Mouse (Mus musculus): ENCODE results near the gene Aars2. TPM values are rescaled to one million over a fixed set of nuclear protein-coding genes. Genes with fewer than 3 reads are reported as not detected.

The Aars2 gene
- polyA plus RNA-seq, 1 experiment from 2014 or later: 35.7 TPM

DNA sequence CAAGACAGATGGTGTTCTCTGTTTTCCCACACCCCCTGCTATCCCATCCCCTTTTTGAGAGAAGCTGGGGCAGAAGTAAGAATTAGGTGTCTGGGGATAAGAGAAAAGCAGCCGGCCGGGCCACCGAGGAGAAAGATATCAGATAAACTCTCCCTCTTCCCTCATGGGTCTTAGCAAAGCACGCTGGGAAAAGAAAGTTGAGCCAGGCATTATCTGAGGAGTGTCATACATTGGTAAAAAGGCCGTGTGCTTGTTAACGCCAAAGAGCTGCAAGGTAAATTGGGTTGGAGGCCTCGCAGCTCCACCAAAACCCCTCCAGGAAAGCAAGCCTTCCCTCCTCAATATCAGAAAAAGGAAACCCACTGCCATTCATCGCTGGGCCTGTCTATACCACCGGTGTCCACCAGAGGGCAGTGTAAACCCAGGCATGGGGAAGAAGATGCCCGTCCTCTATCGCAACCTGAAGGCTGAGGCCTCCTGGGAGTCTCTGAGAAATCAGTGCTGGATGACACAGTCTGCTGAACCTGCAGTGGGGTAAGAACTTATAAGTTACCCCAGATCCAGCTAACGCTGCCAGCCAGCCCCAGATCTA, 28.3 kb upstream of the Aars2 start:
- WGBS: 21% methylated on average over 12 of the region's 12 CpGs
- no peaks in the 10 kb centered on the region for H3K36me3 ChIP-seq
- H3K4me3 ChIP-seq: no peak overlapping the region
- peak; percentile 85 for DNase-seq (ENCODE audit: low spot score)
- peaks cover 52% of the 10 kb centered on the region for H3K27me3 ChIP-seq (ENCODE audit: low read depth, poor library complexity, severe bottlenecking)
- peaks cover 13% of the 10 kb centered on the region; the same call in 1 of the 2 replicates for H3K9me3 ChIP-seq (replicated peaks)
- H3K4me1 ChIP-seq: peaks cover 20% of the 10 kb centered on the region
- H3K27ac ChIP-seq (replicated peaks): no peak overlapping the region

GRCm38 (mm10) chr17:45480429-45480828, 26.2 kb upstream of the Aars2 start:
- peaks cover 31% of the 10 kb centered on the region for H3K27me3 ChIP-seq (ENCODE audit: low read depth, poor library complexity, severe bottlenecking)
- H3K4me3 ChIP-seq: no peak overlapping the region
- DNase-seq (ENCODE audit: low spot score): no peak
- H3K36me3 ChIP-seq: no peaks in the 10 kb centered on the region
- 0 out of 2 replicates have a peak, but pooled peaks cover 10% of the 10 kb centered on the region for H3K4me1 ChIP-seq
- 38% methylated on average over 2 of the region's 2 CpGs for WGBS
- H3K27ac ChIP-seq (replicated peaks): no peak overlapping the region
- H3K9me3 ChIP-seq (replicated peaks): peaks cover 13% of the 10 kb centered on the region; the same call in 1 of the 2 replicates

DNA sequence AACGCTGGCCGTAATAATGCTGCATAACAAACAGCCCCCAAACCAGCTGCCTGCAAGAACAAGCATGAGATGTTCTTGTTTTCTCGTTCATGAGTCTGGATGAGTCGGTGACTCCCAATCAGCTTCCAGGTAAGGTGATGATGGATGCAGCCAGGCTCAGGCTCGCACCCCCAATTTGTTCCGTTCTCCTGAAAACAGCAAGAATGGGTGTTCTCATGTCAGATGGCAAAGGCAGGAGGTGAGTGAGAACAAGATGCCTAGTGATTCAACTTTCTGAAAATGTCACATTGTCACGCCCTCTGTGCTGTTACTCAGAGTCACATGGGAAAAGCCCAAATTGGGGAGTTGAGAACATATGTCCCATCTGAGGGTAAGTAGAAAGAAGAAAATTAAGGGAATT, 21.1 kb upstream of the Aars2 start:
- Histone ChIP-seq H3K27ac (replicated peaks) (no peak overlapping the region), H3K27me3 (ENCODE audit: low read depth, poor library complexity, severe bottlenecking) (no peaks in the 10 kb centered on the region), H3K4me3 (no peak overlapping the region), H3K36me3 (no peaks in the 10 kb centered on the region), H3K4me1 (peaks cover 3% of the 10 kb centered on the region; the same call in 1 of the 2 replicates), H3K9me3 (replicated peaks) (peaks cover 13% of the 10 kb centered on the region; the same call in 1 of the 2 replicates)
- 89% methylated on average over 7 of the region's 7 CpGs for WGBS
- DNase-seq (ENCODE audit: low spot score): no peak

- DNase-seq (ENCODE audit: low spot score): no peak
- WGBS: 20% methylated on average over 5 of the region's 5 CpGs
These were observed 19.4 kb upstream of the Aars2 start for GRCm38 (mm10) chr17:45487216-45487615.

GRCm38 (mm10) chr17:45488321-45489254, 18.1 kb upstream of the Aars2 start:
- no peak overlapping the region for H3K4me3 ChIP-seq
- H3K4me1 ChIP-seq: peaks cover 5% of the 10 kb centered on the region; the same call in 1 of the 2 replicates
- WGBS: 88% methylated on average over 23 of the region's 23 CpGs
- H3K27me3 ChIP-seq (ENCODE audit: low read depth, poor library complexity, severe bottlenecking): no peaks in the 10 kb centered on the region
- no peak overlapping the region for H3K27ac ChIP-seq (replicated peaks)
- no peaks in the 10 kb centered on the region for H3K36me3 ChIP-seq
- no peaks in the 10 kb centered on the region for H3K9me3 ChIP-seq (replicated peaks)
- no peak for DNase-seq (ENCODE audit: low spot score)

More at GRCm38 (mm10) chr17:45487216-45487615, 19.4 kb upstream of the Aars2 start:
- no peaks in the 10 kb centered on the region for H3K27me3 ChIP-seq (ENCODE audit: low read depth, poor library complexity, severe bottlenecking)
- peaks cover 5% of the 10 kb centered on the region; the same call in 1 of the 2 replicates for H3K4me1 ChIP-seq
- H3K4me3 ChIP-seq: no peak overlapping the region
- H3K36me3 ChIP-seq: no peaks in the 10 kb centered on the region
- no peak overlapping the region for H3K27ac ChIP-seq (replicated peaks)
- no peaks in the 10 kb centered on the region for H3K9me3 ChIP-seq (replicated peaks)

GRCm38 (mm10) chr17:45489736-45490135, 16.9 kb upstream of the Aars2 start:
- WGBS: 85% methylated on average over 6 of the region's 6 CpGs

GRCm38 (mm10) chr17:45490532-45491154, 16.0 kb upstream of the Aars2 start:
- H3K27me3 ChIP-seq (ENCODE audit: low read depth, poor library complexity, severe bottlenecking): no peaks in the 10 kb centered on the region
- H3K4me1 ChIP-seq: peaks cover 5% of the 10 kb centered on the region
- H3K36me3 ChIP-seq: no peaks in the 10 kb centered on the region
- WGBS: 85% methylated on average over 13 of the region's 13 CpGs
- H3K9me3 ChIP-seq (replicated peaks): no peaks in the 10 kb centered on the region
- H3K27ac ChIP-seq (replicated peaks): no peak overlapping the region
- DNase-seq (ENCODE audit: low spot score): no peak
- H3K4me3 ChIP-seq: no peak overlapping the region

More at GRCm38 (mm10) chr17:45489736-45490135, 16.9 kb upstream of the Aars2 start:
- H3K36me3 ChIP-seq: no peaks in the 10 kb centered on the region
- DNase-seq (ENCODE audit: low spot score): no peak
- peaks cover 5% of the 10 kb centered on the region; the same call in 1 of the 2 replicates for H3K4me1 ChIP-seq
- H3K4me3 ChIP-seq: no peak overlapping the region
- no peaks in the 10 kb centered on the region for H3K9me3 ChIP-seq (replicated peaks)
- H3K27me3 ChIP-seq (ENCODE audit: low read depth, poor library complexity, severe bottlenecking): no peaks in the 10 kb centered on the region
- H3K27ac ChIP-seq (replicated peaks): no peak overlapping the region

GRCm38 (mm10) chr17:45495398-45495797, 11.2 kb upstream of the Aars2 start:
- Histone ChIP-seq H3K4me3 (no peak overlapping the region), H3K27ac (replicated peaks) (no peak overlapping the region), H3K27me3 (ENCODE audit: low read depth, poor library complexity, severe bottlenecking) (no peaks in the 10 kb centered on the region), H3K36me3 (no peaks in the 10 kb centered on the region), H3K4me1 (peaks cover 2% of the 10 kb centered on the region; the same call in 1 of the 2 replicates), H3K9me3 (replicated peaks) (no peaks in the 10 kb centered on the region)
- DNase-seq (ENCODE audit: low spot score): no peak
- WGBS: 87% methylated on average over 11 of the region's 11 CpGs

DNA sequence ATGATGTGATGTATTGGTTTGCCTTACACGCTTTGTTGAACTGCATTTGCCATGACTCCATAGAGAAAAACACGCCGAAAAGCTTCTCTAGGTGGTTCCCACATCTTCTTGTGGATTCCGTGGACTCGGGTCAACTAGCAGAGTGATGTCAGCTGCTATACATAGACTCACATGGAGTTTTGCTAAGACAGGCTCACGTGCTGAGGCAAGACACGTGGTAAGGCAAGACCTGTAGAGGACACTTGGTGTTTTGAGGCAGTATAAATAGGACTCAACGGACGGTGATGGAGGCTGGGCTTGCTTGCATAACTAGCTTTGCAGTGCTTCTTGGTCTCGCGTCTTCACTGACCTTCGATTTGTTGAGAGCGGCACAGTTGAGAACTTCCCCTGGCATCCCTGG, 8.2 kb upstream of the Aars2 start:
- DNase-seq (ENCODE audit: low spot score): no peak

GRCm38 (mm10) chr17:45499516-45499915, 7.1 kb upstream of the Aars2 start:
- Histone ChIP-seq H3K4me1 (peaks cover 7% of the 10 kb centered on the region), H3K9me3 (replicated peaks) (no peaks in the 10 kb centered on the region), H3K36me3 (no peaks in the 10 kb centered on the region), H3K27ac (replicated peaks) (no peak overlapping the region), H3K27me3 (ENCODE audit: low read depth, poor library complexity, severe bottlenecking) (no peaks in the 10 kb centered on the region), H3K4me3 (no peak overlapping the region)
- WGBS: 62% methylated on average over 2 of the region's 2 CpGs
- DNase-seq (ENCODE audit: low spot score): no peak

More for the DNA sequence above, 8.2 kb upstream of the Aars2 start:
- WGBS: 84% methylated on average over 13 of the region's 13 CpGs
- Histone ChIP-seq H3K4me3 (no peak overlapping the region), H3K9me3 (replicated peaks) (no peaks in the 10 kb centered on the region), H3K27me3 (ENCODE audit: low read depth, poor library complexity, severe bottlenecking) (no peaks in the 10 kb centered on the region), H3K4me1 (peaks cover 7% of the 10 kb centered on the region), H3K36me3 (no peaks in the 10 kb centered on the region), H3K27ac (replicated peaks) (no peak overlapping the region)

DNA sequence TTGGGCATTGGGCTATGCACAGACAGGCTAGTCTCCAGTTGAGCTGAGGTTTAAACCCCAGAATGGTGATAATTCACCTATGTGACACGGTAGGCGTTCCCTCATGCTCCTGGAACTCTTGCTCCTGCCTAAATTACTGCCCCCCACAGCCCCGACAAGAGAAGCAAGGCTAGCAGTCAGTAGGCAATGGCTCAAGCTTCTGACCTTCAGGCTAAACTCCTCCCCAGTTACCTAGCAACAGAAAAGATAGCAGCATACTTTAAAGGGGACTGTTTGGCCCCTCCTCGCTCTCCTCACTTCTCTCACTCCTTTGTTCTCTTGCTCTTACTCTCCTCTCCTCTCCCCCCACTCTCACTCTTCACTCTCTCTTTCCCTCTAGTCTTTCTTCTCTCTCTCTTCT, 5.7 kb upstream of the Aars2 start:
- Histone ChIP-seq H3K36me3 (no peaks in the 10 kb centered on the region), H3K27me3 (ENCODE audit: low read depth, poor library complexity, severe bottlenecking) (no peaks in the 10 kb centered on the region), H3K4me1 (peaks cover 7% of the 10 kb centered on the region), H3K9me3 (replicated peaks) (no peaks in the 10 kb centered on the region), H3K4me3 (no peak overlapping the region), H3K27ac (replicated peaks) (peak overlapping the region; percentile 52; the same call in 1 of the 2 replicates)
- DNase-seq (ENCODE audit: low spot score): no peak
- WGBS: 44% methylated on average over 4 of the region's 4 CpGs

GRCm38 (mm10) chr17:45502324-45502723, 4.3 kb upstream of the Aars2 start:
- H3K27ac ChIP-seq (replicated peaks): no peak overlapping the region
- 70% methylated on average over 4 of the region's 4 CpGs for WGBS
- H3K4me3 ChIP-seq: no peak overlapping the region
- H3K9me3 ChIP-seq (replicated peaks): no peaks in the 10 kb centered on the region
- H3K4me1 ChIP-seq: peaks cover 16% of the 10 kb centered on the region
- H3K36me3 ChIP-seq: no peaks in the 10 kb centered on the region
- no peaks in the 10 kb centered on the region for H3K27me3 ChIP-seq (ENCODE audit: low read depth, poor library complexity, severe bottlenecking)
- no peak for DNase-seq (ENCODE audit: low spot score)

Measured in midbrain, embryonic 10.5 days (tissue).